In genomic region chr2:156143367-156143766, GRCm38 (mm10) we compare ENCODE assay signal across 9 mouse cellular contexts. TPM values are rescaled to one million over a fixed set of nuclear protein-coding genes. Genes with fewer than 3 reads are reported as not detected.
A peak's percentile ranks its signal among the peaks of the same experiment; 100 is the strongest.
DNase-seq lines count a peak whose midpoint lies in the region; ATAC-seq and TF ChIP-seq lines count a peak whose summit lies in the region.
"Had no signal": no experiment of that assay in that cellular context is flagged by ENCODE, and none has a peak within 500 bp of the region (broad histone marks: within the 10 kb centered on the region; RNA-seq: fewer than 3 reads in every experiment).

No protein-coding gene starts in this region.

- H3K9ac ChIP-seq in heart, embryonic 15.5 days: peak overlapping the region; percentile 76
- H3K9ac ChIP-seq in liver, postnatal 0 days (replicated peaks): peak overlapping the region; percentile 91

- H3K27ac ChIP-seq in heart, embryonic 15.5 days: peak overlapping the region; percentile 94
- H3K27ac ChIP-seq in bone marrow, adult 2 months (ENCODE audit: control insufficient read depth, insufficient read depth, low read depth, low read length, poor library complexity): no peak overlapping the region; the same call in 1 of the 2 replicates
- H3K27ac ChIP-seq in liver, postnatal 0 days (ENCODE audit: low read depth): peak overlapping the region; percentile 88

- H3K4me1 ChIP-seq in heart, embryonic 15.5 days (replicated peaks): peaks cover 12% of the 10 kb centered on the region
- H3K4me1 ChIP-seq in bone marrow, adult 2 months (ENCODE audit: control insufficient read depth, insufficient read depth, low read length): peaks cover 2% of the 10 kb centered on the region
- 0 out of 2 replicates have a peak, but pooled peaks cover 4% of the 10 kb centered on the region for H3K4me1 ChIP-seq in liver, postnatal 0 days (ENCODE audit: insufficient read depth)

- DNase-seq in heart, postnatal 4 days: no peak
- peak; percentile 28 for DNase-seq in liver, postnatal 0 days
- no peak for DNase-seq in layer of hippocampus, adult 9-10 months (ENCODE audit: low spot score)
- DNase-seq in right cerebral cortex, adult 2 months (ENCODE audit: low spot score in 2 of 2): no peak
- no peak for DNase-seq in layer of hippocampus, adult 9-11 months

- 1% methylated on average over 16 of the region's 16 CpGs for WGBS in heart, embryonic 15.5 days
- WGBS in bone marrow, adult 2 months: 4% methylated on average over 16 of the region's 16 CpGs
- WGBS in liver, postnatal 0 days (ENCODE audit: insufficient replicate concordance): 4% methylated on average over 16 of the region's 16 CpGs

- peak overlapping the region; percentile 68 for H3K4me3 ChIP-seq in heart, embryonic 15.5 days
- peak overlapping the region; percentile 89 for H3K4me3 ChIP-seq in bone marrow, adult 2 months (replicated peaks; ENCODE audit: control insufficient read depth, low read depth, low read length)
- H3K4me3 ChIP-seq in liver, postnatal 0 days (ENCODE audit: low read depth, low read length): peak overlapping the region; percentile 86

- peaks cover 33% of the 10 kb centered on the region for H3K36me3 ChIP-seq in heart, embryonic 15.5 days
- peaks cover 36% of the 10 kb centered on the region for H3K36me3 ChIP-seq in liver, postnatal 0 days (replicated peaks; ENCODE audit: insufficient read depth, low read length)

- H3K4me2 ChIP-seq in heart, embryonic 15.5 days: peak overlapping the region; percentile 72
- H3K4me2 ChIP-seq in liver, postnatal 0 days (ENCODE audit: low read depth, low read length): peak overlapping the region; percentile 88

- H3K27me3 ChIP-seq in heart, embryonic 15.5 days: no peaks in the 10 kb centered on the region
- H3K27me3 ChIP-seq in liver, postnatal 0 days (ENCODE audit: insufficient read depth, low read length): no peaks in the 10 kb centered on the region
- H3K27me3 ChIP-seq: Patski had no signal

- H3K9me3 ChIP-seq in heart, embryonic 15.5 days (replicated peaks): no peaks in the 10 kb centered on the region
- H3K9me3 ChIP-seq in liver, postnatal 0 days (ENCODE audit: low read length): no peaks in the 10 kb centered on the region

- no peak for TF ChIP-seq CTCF in bone marrow, adult 2 months (IDR thresholded peaks at IDR 0.05; ENCODE audit: control insufficient read depth, insufficient read depth, low read length)
- no peak for TF ChIP-seq CTCF in liver, postnatal 0 days (IDR thresholded peaks at IDR 0.05; ENCODE audit: low read depth)

- ATAC-seq in heart, embryonic 15.5 days (replicated peaks; ENCODE audit: insufficient number of reproducible peaks, insufficient read depth, low FRiP score, low read depth): no peak
- peak; percentile 1; the same call in 1 of the 2 replicates for ATAC-seq in granulocyte monocyte progenitor cell, adult 5-6 weeks (replicated peaks; ENCODE audit: poor library complexity, severe bottlenecking)
- ATAC-seq in liver, postnatal 0 days: peak; percentile 2; the same call in 1 of the 2 replicates

- no peak for TF ChIP-seq EP300 in liver, postnatal 0 days (IDR thresholded peaks at IDR 0.05; ENCODE audit: low read depth)

- TF ChIP-seq POLR2A in bone marrow, adult 2 months (IDR thresholded peaks at IDR 0.05; ENCODE audit: borderline replicate concordance, control insufficient read depth, low read depth, low read length): no peak

RNA-seq across cellular contexts. Expression of gene Romo1, which starts 0.5 kb away (rescaled TPM):
- polyA plus RNA-seq in heart, embryonic 15.5 days (2015; fragmentation: Nextera tagmentation; extraction: Ambion mirVana): 324 and 427 TPM in 2 replicates
- total RNA-seq in heart, postnatal 4 days (2021): 100 to 1,000 TPM; 273 to 278 TPM
- polyA plus RNA-seq in bone marrow, adult 2 months (2011; ENCODE audit: insufficient read depth, insufficient read length, low replicate concordance, missing spikeins): 109 and 111 TPM in 2 replicates
- 174 and 217 TPM in 2 replicates for total RNA-seq in granulocyte monocyte progenitor cell, adult 5-6 weeks (2014; fragmentation: Nextera tagmentation)
- 28.9 and 38.1 TPM in 2 replicates for total RNA-seq in granulocyte monocyte progenitor cell, adult 5-6 weeks (2017)
- 292 and 295 TPM in 2 replicates for polyA plus RNA-seq in liver, postnatal 0 days (2015; fragmentation: Nextera tagmentation; extraction: Ambion mirVana)

RNA-seq across cellular contexts. Expression of gene Nfs1, which starts 0.6 kb away (rescaled TPM):
- 58.2 and 63.4 TPM in 2 replicates for polyA plus RNA-seq in heart, embryonic 15.5 days (2015; fragmentation: Nextera tagmentation; extraction: Ambion mirVana)
- total RNA-seq in heart, postnatal 4 days (2021): 10 to 100 TPM; 51.5 to 51.9 TPM
- polyA plus RNA-seq in bone marrow, adult 2 months (2011; ENCODE audit: insufficient read depth, insufficient read length, low replicate concordance, missing spikeins): 13.1 and 24.7 TPM in 2 replicates
- 57.3 and 66.6 TPM in 2 replicates for total RNA-seq in granulocyte monocyte progenitor cell, adult 5-6 weeks (2014; fragmentation: Nextera tagmentation)
- total RNA-seq in granulocyte monocyte progenitor cell, adult 5-6 weeks (2017): 38.8 and 41.6 TPM in 2 replicates
- polyA plus RNA-seq in liver, postnatal 0 days (2015; fragmentation: Nextera tagmentation; extraction: Ambion mirVana): 38.9 and 40.2 TPM in 2 replicates

RNA-seq across cellular contexts. Expression of gene Gm28036, which starts 16.5 kb away (rescaled TPM):
- 10.5 and 11.6 TPM in 2 replicates for polyA plus RNA-seq in heart, embryonic 15.5 days (2015; fragmentation: Nextera tagmentation; extraction: Ambion mirVana)
- total RNA-seq in heart, postnatal 4 days (2021): 10 to 100 TPM; 30.3 to 33.8 TPM
- 5.8 and 24.5 TPM in 2 replicates for polyA plus RNA-seq in bone marrow, adult 2 months (2011; ENCODE audit: insufficient read depth, insufficient read length, low replicate concordance, missing spikeins)
- total RNA-seq in granulocyte monocyte progenitor cell, adult 5-6 weeks (2014; fragmentation: Nextera tagmentation): 11.6 and 29.4 TPM in 2 replicates
- total RNA-seq in granulocyte monocyte progenitor cell, adult 5-6 weeks (2017): 27.0 and 32.3 TPM in 2 replicates
- 0.88 and 3.0 TPM in 2 replicates for polyA plus RNA-seq in liver, postnatal 0 days (2015; fragmentation: Nextera tagmentation; extraction: Ambion mirVana)

RNA-seq across cellular contexts. Expression of gene Rbm12, which starts 31.6 kb away (rescaled TPM):
- 14.0 and 18.1 TPM in 2 replicates for polyA plus RNA-seq in heart, embryonic 15.5 days (2015; fragmentation: Nextera tagmentation; extraction: Ambion mirVana)
- total RNA-seq in heart, postnatal 4 days (2021): 10 to 100 TPM; 40.2 to 43.6 TPM
- polyA plus RNA-seq in bone marrow, adult 2 months (2011; ENCODE audit: insufficient read depth, insufficient read length, low replicate concordance, missing spikeins): 5.8 and 6.2 TPM in 2 replicates
- total RNA-seq in granulocyte monocyte progenitor cell, adult 5-6 weeks (2014; fragmentation: Nextera tagmentation): 28.6 and 49.6 TPM in 2 replicates
- total RNA-seq in granulocyte monocyte progenitor cell, adult 5-6 weeks (2017): 40.2 and 53.5 TPM in 2 replicates
- polyA plus RNA-seq in liver, postnatal 0 days (2015; fragmentation: Nextera tagmentation; extraction: Ambion mirVana): 5.5 and 5.7 TPM in 2 replicates

RNA-seq across cellular contexts. Expression of gene Cpne1, which starts 31.6 kb away (rescaled TPM):
- polyA plus RNA-seq in heart, embryonic 15.5 days (2015; fragmentation: Nextera tagmentation; extraction: Ambion mirVana): 22.7 and 30.1 TPM in 2 replicates
- 10 to 100 TPM; 16.4 to 19.3 TPM for total RNA-seq in heart, postnatal 4 days (2021)
- 3.9 and 10.5 TPM in 2 replicates for polyA plus RNA-seq in bone marrow, adult 2 months (2011; ENCODE audit: insufficient read depth, insufficient read length, low replicate concordance, missing spikeins)
- total RNA-seq in granulocyte monocyte progenitor cell, adult 5-6 weeks (2014; fragmentation: Nextera tagmentation): 34.2 and 51.5 TPM in 2 replicates
- 14.7 and 16.5 TPM in 2 replicates for total RNA-seq in granulocyte monocyte progenitor cell, adult 5-6 weeks (2017)
- polyA plus RNA-seq in liver, postnatal 0 days (2015; fragmentation: Nextera tagmentation; extraction: Ambion mirVana): 13.4 and 16.0 TPM in 2 replicates
